Mouse (Mus musculus) olfactory bulb, adult 2 months (tissue): Measurements from ENCODE around the gene Gm21783. TPM values are rescaled to one million over a fixed set of nuclear protein-coding genes. Genes with fewer than 3 reads are reported as not detected.
"Not testable (repeated sequence)": the region's sequence is repeated elsewhere in the genome, so short reads cannot be mapped to it uniquely, and the experiment has no call there.

ENCODE experiments used
- H3K27ac ChIP-seq: fragments of 200-500 bp; 2 replicates; pipeline ENCODE4 v1.5.1; 2012; ENCODE audit warnings: low read depth, low read length; ENCODE audit not compliant: insufficient read depth
- H3K4me1 ChIP-seq: fragments of 200-500 bp; 2 replicates; pipeline ENCODE4 v1.6.1; 2012; ENCODE audit warnings: low read length; ENCODE audit not compliant: control insufficient read depth, insufficient read depth
- H3K4me3 ChIP-seq: fragments of 200-500 bp; 2 replicates; pipeline ENCODE4 v1.5.1; 2012; ENCODE audit warnings: mild to moderate bottlenecking, low read depth, low read length, moderate library complexity; ENCODE audit not compliant: insufficient read depth
- WGBS: fragments of 180-500 bp; shearing (Covaris S2); methylation state at CpG from one replicate; pipeline ENCODE4 v1.1.7; 2018; 5-methylcytosine and 5-hydroxymethylcytosine counted together
- polyA plus RNA-seq: library from polyadenylated mRNA; stranded (reverse); fragments of >200 nt; gene quantifications from 2 replicates; pipeline ENCODE4 v1.2.4, GENCODE M21; 2012; ENCODE audit warnings: low replicate concordance; ENCODE audit not compliant: missing spikeins, insufficient read depth, insufficient read length

Gene Gm21783
- polyA plus RNA-seq, result not detected in 2 replicates

DNA sequence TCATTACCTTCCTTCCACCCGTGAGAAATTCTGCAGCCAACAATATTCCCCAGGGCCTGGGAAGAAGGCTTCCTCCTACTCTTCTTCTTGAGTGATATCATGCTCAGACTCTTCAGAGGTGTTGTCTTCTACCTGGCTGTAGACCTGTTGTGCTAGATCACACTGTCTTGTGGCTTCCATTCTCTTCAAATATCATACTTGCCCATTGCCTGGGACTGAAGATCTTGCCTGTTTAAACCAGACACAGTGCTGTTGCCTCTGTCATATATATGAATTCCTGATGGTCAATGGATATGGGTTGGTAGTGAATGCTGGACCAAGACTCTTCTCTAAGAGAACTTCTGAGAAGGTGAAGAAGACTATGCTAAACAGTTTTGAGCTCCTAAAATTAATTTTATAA is at the start of gene Gm21783:
Gene Gm21783 (minus strand): TSS at position 101 of the 400 bp plus-strand sequence.
- WGBS, result no CpG with 5 or more reads among the region's 1 CpGs
- H3K27ac ChIP-seq, H3K4me3 ChIP-seq, H3K4me1 ChIP-seq: not testable (repeated sequence)
